Mouse (Mus musculus): ENCODE data around the gene Ostf1.
A peak's percentile ranks its signal among the peaks of the same experiment; 100 is the strongest.

The Ostf1 gene

GRCm38 (mm10) chr19:18569496-18569895, 62.1 kb downstream of the Ostf1 start:
- no peak for DNase-seq (ENCODE audit: low spot score in 2 of 2)

GRCm38 (mm10) chr19:18568828-18569430, 62.7 kb downstream of the Ostf1 start:
- peak in 1 of 2 experiments; percentile 23 for DNase-seq (ENCODE audit: low spot score in 2 of 2)

GRCm38 (mm10) chr19:18567936-18568827, 63.4 kb downstream of the Ostf1 start:
- peak in 1 of 2 experiments; percentile 48 for DNase-seq (ENCODE audit: low spot score in 2 of 2)

GRCm38 (mm10) chr19:18567501-18567900, 64.1 kb downstream of the Ostf1 start:
- peak in 1 of 2 experiments; percentile 55 for DNase-seq (ENCODE audit: low spot score in 2 of 2)

GRCm38 (mm10) chr19:18557708-18558107, 73.9 kb downstream of the Ostf1 start:
- DNase-seq (ENCODE audit: low spot score in 2 of 2): no peak

GRCm38 (mm10) chr19:18555645-18556044, 76.0 kb downstream of the Ostf1 start:
- DNase-seq (ENCODE audit: low spot score in 2 of 2): no peak

GRCm38 (mm10) chr19:18548668-18549067, 83.0 kb downstream of the Ostf1 start:
- DNase-seq (ENCODE audit: low spot score in 2 of 2): no peak

Data from urinary bladder, postnatal 4 days (tissue).